Mouse (Mus musculus) midbrain, embryonic 13.5 days (tissue): ENCODE data around the gene Fam19a5. TPM values are rescaled to one million over a fixed set of nuclear protein-coding genes. Genes with fewer than 3 reads are reported as not detected.

Source experiments
- ATAC-seq: fragments of 200-750 bp; cut with Nextera tagmentation; 2 replicates; pipeline ENCODE4 v1.8.0; 2017; ENCODE audit warnings: mild to moderate bottlenecking, moderate TSS enrichment, moderate library complexity
- H3K27ac ChIP-seq: fragments of 300-500 bp; sonication (generic); 2 replicates; pipeline ENCODE4 v1.5.1; 2015; ENCODE audit warnings: inconsistent platforms, mild to moderate bottlenecking, moderate library complexity
- H3K27me3 ChIP-seq: fragments of 300-500 bp; sonication (generic); 2 replicates; pipeline ENCODE4 v1.6.1; 2015; ENCODE audit warnings: mild to moderate bottlenecking, inconsistent platforms
- H3K36me3 ChIP-seq: fragments of 300-500 bp; sonication (generic); 2 replicates; pipeline ENCODE4 v1.6.1; 2015; ENCODE audit warnings: mild to moderate bottlenecking, inconsistent platforms
- H3K4me1 ChIP-seq: fragments of 300-500 bp; sonication (generic); replicated peaks from 2 replicates; pipeline ENCODE4 v1.6.1; 2015; ENCODE audit warnings: inconsistent platforms
- H3K4me2 ChIP-seq: fragments of 300-500 bp; sonication (generic); replicated peaks from 2 replicates; pipeline ENCODE4 v1.6.1; 2015; ENCODE audit warnings: moderate library complexity, mild to moderate bottlenecking, inconsistent platforms
- H3K4me3 ChIP-seq: fragments of 300-500 bp; sonication (generic); replicated peaks from 2 replicates; pipeline ENCODE4 v1.5.1; 2015; ENCODE audit warnings: mild to moderate bottlenecking, inconsistent platforms
- H3K9ac ChIP-seq: fragments of 300-500 bp; sonication (generic); replicated peaks from 2 replicates; pipeline ENCODE4 v1.6.1; 2015; ENCODE audit warnings: mild to moderate bottlenecking, inconsistent platforms
- H3K9me3 ChIP-seq: fragments of 300-500 bp; sonication (generic); 2 replicates; pipeline ENCODE4 v1.6.1; 2016; ENCODE audit warnings: mild to moderate bottlenecking, inconsistent platforms
- WGBS: fragments of 180-500 bp; shearing (Covaris S2); methylation state at CpG from one replicate; pipeline ENCODE4 v1.1.7; 2015; 5-methylcytosine and 5-hydroxymethylcytosine counted together
- polyA plus RNA-seq: library from polyadenylated mRNA; unstranded; fragments of >200 nt; fragmentation: Nextera tagmentation; extraction: Ambion mirVana; gene quantifications from 2 replicates; pipeline ENCODE4 v1.2.1, GENCODE M21; 2015

Gene Fam19a5
- polyA plus RNA-seq, 1 experiment from 2014 or later, result 14.8 TPM

DNA sequence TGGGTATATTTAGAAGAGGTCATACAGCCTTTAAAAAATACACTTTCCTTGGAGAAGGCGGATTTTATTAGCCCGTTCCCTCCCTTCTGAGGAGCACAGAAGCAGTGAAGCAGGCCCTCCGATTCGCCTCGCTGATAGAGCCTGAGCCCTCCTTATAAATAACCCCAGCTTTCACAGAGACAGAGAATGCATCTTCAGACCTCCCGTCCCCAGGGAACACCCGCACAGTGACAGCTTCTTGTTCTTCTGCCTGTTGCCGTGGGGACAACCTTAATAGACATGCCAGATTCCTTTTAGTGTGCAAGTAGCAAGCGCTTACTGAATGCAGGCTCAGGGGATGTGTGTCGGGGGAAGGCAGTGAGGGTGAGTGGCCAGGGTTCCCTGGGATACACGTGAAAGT lies 94.2 kb downstream of the Fam19a5 start:
- H3K27me3 ChIP-seq, result no peaks in the 10 kb centered on the region
- no peak overlapping the region for H3K4me3 ChIP-seq
- WGBS, result 39% methylated on average over 11 of the region's 11 CpGs
- H3K27ac ChIP-seq, result no peak overlapping the region
- ATAC-seq, result no peak
- H3K9ac ChIP-seq, result no peak overlapping the region
- no peak overlapping the region for H3K4me2 ChIP-seq
- H3K9me3 ChIP-seq, result no peaks in the 10 kb centered on the region
- H3K4me1 ChIP-seq, result peaks cover 5% of the 10 kb centered on the region
- no peaks in the 10 kb centered on the region for H3K36me3 ChIP-seq

DNA sequence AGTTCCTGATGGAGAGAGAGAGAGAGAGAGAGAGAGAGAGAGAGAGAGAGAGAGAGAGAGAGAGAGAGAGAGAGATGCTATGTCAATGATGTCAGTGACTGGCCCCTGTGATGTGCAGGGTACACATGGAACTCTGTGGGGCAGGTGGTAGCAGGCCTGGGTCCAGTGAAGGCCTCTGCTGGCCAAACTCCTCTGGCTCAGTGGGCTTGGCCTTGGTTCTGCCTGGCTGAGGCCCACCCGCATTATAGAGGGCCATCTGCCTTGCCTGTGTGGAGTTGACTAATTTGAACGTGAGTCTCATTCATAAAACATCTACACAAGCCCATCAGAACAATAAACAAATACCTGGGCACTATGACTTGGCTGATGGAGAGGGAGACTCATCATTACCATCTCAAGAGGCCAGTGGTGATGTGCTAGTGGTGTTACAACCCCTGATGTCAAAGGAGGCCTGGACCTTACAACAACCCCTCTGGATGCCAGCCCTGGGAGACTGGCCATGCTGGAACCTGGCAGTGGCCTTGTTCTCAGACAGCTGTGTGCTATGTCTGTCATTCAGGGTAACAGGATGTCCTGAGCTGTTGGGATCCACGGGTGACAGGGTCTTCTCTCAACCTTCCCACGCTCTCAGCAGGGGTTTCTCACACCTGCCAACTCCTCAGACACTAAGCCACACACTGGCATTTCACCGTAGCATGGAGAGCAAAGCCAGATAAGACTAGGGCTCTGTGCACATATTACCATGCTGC lies 102.4 kb downstream of the Fam19a5 start:
- no peaks in the 10 kb centered on the region for H3K9me3 ChIP-seq
- H3K27me3 ChIP-seq, result no peaks in the 10 kb centered on the region
- no peak overlapping the region for H3K9ac ChIP-seq
- WGBS, result 73% methylated on average over 5 of the region's 5 CpGs
- no peak overlapping the region for H3K4me3 ChIP-seq
- H3K36me3 ChIP-seq, result no peaks in the 10 kb centered on the region
- no peak for ATAC-seq
- H3K4me2 ChIP-seq, result no peak overlapping the region
- H3K4me1 ChIP-seq, result peaks cover 35% of the 10 kb centered on the region
- H3K27ac ChIP-seq, result no peak overlapping the region

DNA sequence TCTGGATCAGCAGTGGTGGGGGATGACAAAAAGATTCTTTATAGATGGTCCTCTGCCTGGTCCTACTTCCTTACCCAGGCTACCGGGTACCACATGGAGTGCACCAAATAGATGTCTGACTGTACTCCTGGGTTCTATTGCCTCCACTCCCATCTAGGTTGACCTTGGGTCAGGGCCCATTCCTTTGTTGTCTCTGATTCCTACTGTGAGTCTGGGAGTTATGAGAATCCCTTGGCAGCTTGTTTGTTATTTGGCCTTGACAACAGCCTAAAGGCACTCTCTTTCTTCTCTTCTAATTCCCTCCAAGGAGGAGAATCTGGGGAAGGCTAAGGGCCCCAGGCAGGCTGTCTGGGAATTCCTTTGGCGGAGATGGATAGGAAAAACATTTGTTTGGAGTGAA lies 105.6 kb downstream of the Fam19a5 start:
- no peaks in the 10 kb centered on the region for H3K9me3 ChIP-seq
- H3K4me2 ChIP-seq, result no peak overlapping the region
- H3K36me3 ChIP-seq, result no peaks in the 10 kb centered on the region
- H3K4me1 ChIP-seq, result peaks cover 34% of the 10 kb centered on the region
- ATAC-seq, result no peak
- H3K27ac ChIP-seq, result no peak overlapping the region
- H3K27me3 ChIP-seq, result no peaks in the 10 kb centered on the region
- no peak overlapping the region for H3K4me3 ChIP-seq
- 65% methylated on average over 2 of the region's 2 CpGs for WGBS
- H3K9ac ChIP-seq, result no peak overlapping the region

DNA sequence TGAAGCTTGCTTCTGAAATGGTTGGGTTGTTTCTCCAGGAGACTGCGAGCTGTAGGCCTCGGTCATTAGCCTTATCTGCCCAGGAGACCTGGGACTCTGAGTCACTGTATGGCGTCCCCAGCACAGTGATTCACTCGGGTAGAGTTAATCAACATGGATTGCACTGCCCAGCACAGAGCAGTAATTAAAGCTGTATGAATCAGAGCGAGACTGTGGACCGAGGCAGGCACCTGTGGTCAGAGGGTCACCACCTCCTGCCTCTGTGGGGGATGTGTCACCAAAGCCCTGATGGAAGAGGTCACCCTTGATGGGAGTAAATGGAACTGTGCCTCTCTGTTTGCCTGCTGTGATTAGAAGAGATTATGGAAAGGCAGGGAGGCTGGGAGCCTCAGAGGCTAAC lies 110.5 kb downstream of the Fam19a5 start:
- no peaks in the 10 kb centered on the region for H3K27me3 ChIP-seq
- no peak overlapping the region for H3K4me2 ChIP-seq
- no peak overlapping the region for H3K9ac ChIP-seq
- H3K4me1 ChIP-seq, result peaks cover 20% of the 10 kb centered on the region
- H3K27ac ChIP-seq, result no peak overlapping the region
- H3K36me3 ChIP-seq, result no peaks in the 10 kb centered on the region
- H3K4me3 ChIP-seq, result no peak overlapping the region
- H3K9me3 ChIP-seq, result no peaks in the 10 kb centered on the region
- no peak for ATAC-seq
- WGBS, result 80% methylated on average over 6 of the region's 6 CpGs

DNA sequence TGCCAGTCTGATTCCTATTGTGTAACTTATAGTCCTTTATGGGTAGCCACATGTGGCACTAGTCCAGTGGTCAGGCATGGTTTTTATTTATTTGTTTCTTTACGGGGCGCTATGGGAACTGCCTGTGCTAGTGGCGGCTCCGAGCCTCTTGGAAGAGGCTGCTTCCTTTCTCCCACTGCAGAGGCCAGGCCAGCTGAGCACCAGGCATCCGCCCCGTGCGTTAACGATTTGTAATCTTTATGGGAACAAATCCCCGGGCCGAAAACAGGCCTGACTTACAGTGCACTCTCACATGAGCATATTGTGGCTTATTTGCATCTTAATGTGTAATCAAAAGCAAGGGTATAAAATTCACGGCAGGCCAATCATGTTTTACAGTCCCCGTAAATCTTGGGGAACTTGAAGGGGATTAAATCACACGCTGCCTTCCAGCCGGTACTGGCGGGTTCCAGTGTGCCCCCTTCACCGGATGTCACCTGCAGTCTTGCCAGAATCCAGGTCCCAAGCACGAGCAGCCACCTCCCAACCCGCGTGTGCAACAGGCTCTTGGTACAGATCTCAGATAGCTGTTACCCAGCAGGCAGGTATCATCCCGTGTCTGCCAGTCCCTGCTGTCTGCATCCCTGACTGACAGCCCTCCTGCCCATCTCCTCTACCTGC lies 112.5 kb downstream of the Fam19a5 start:
- no peaks in the 10 kb centered on the region for H3K27me3 ChIP-seq
- ATAC-seq, result peak; percentile 30; the same call in 1 of the 2 replicates
- peaks cover 17% of the 10 kb centered on the region for H3K4me1 ChIP-seq
- H3K4me2 ChIP-seq, result no peak overlapping the region
- no peak overlapping the region for H3K4me3 ChIP-seq
- H3K9me3 ChIP-seq, result no peaks in the 10 kb centered on the region
- 0 out of 2 replicates have a peak, but pooled peaks cover 3% of the 10 kb centered on the region for H3K36me3 ChIP-seq
- 73% methylated on average over 20 of the region's 20 CpGs for WGBS
- no peak overlapping the region for H3K27ac ChIP-seq
- no peak overlapping the region for H3K9ac ChIP-seq

DNA sequence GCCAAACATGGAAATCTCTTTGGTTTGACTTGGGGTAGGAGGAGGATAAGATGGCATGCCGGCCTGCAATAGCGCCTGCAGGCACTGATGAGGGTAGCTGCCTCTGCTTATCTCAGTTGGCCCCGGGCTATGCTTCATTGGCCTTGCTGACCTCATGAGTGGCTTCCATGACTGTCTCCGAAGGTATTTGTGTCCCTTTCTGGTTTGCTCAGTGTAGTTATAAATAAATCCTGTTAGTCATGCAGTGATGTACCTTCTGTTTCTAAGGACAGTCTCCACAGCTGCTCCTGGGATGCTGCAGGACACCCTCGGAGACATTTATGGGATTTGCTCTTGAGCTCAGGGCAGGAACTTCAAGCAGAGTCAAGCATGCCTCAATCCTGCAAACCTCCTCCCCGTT lies 115.6 kb downstream of the Fam19a5 start:
- no peak overlapping the region for H3K4me3 ChIP-seq
- H3K27ac ChIP-seq, result no peak overlapping the region
- peaks cover 18% of the 10 kb centered on the region for H3K4me1 ChIP-seq
- no peaks in the 10 kb centered on the region for H3K27me3 ChIP-seq
- no peak overlapping the region for H3K9ac ChIP-seq
- WGBS, result 86% methylated on average over 6 of the region's 6 CpGs
- H3K36me3 ChIP-seq, result 0 out of 2 replicates have a peak, but pooled peaks cover 3% of the 10 kb centered on the region
- no peak for ATAC-seq
- no peak overlapping the region for H3K4me2 ChIP-seq
- H3K9me3 ChIP-seq, result no peaks in the 10 kb centered on the region

DNA sequence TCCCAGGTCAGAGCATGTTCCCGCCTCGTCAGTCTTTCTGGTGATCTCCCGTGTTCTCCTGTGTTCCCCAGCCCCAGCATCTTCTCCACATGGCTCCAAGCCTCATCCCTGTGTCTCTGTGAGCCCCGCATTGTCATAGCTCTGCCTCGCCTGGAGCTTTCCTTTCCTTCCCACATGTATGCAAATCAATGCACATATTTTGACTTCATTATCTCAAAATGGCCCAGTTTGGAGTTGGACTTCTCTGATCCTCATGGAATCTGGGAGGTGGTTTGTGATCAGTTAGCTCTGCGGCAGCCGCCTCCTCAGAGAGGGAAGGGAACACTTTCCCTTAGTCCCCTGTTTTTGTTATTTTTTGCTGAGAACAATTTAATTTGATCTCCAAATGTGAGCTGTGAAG lies 117.9 kb downstream of the Fam19a5 start:
- Histone ChIP-seq H3K9ac (no peak overlapping the region), H3K27ac (no peak overlapping the region), H3K4me1 (peaks cover 8% of the 10 kb centered on the region; the same call in 1 of the 2 replicates), H3K9me3 (no peaks in the 10 kb centered on the region), H3K4me3 (no peak overlapping the region), H3K36me3 (0 out of 2 replicates have a peak, but pooled peaks cover 3% of the 10 kb centered on the region), H3K27me3 (no peaks in the 10 kb centered on the region), H3K4me2 (no peak overlapping the region)
- ATAC-seq, result no peak
- 76% methylated on average over 7 of the region's 7 CpGs for WGBS

DNA sequence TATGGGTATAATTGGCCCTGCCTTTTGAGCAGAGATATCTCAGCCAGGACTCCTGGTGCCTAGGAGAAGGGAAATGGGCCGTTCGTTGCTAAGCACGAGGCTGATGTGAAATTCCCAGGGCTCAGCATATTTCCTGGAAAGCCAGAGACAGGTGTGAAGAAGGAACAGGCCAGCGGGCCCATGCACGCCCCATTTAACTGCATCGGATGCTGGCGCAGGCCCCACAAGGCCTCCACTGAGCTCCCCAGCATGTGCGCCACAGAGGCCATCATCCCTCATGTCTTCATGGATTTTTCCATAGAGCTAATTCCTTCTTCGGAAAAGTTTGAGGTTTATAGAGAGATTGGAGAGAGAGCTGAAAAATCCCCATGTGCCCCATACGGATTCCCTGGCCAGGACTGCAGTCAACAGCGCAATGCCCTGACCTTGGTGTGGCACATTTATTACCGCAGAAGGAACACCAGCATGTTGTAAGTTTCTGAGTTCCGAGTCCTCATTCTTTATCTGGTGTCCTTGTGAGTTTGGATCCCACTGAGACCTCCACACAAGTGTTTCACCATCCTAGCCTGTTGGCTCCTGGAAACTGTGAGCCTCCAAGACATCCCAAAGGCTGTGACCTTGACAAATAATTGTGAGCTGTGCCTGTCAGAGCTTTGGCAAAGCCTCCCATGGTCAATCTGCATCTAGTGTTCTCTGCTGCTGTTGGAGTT lies 122.1 kb downstream of the Fam19a5 start:
- no peaks in the 10 kb centered on the region for H3K36me3 ChIP-seq
- H3K27me3 ChIP-seq, result no peaks in the 10 kb centered on the region
- H3K9me3 ChIP-seq, result no peaks in the 10 kb centered on the region
- H3K4me1 ChIP-seq, result peaks cover 22% of the 10 kb centered on the region
- ATAC-seq, result no peak
- no peak overlapping the region for H3K9ac ChIP-seq
- no peak overlapping the region for H3K4me3 ChIP-seq
- no peak overlapping the region for H3K27ac ChIP-seq
- 95% methylated on average over 13 of the region's 13 CpGs for WGBS
- no peak overlapping the region for H3K4me2 ChIP-seq

DNA sequence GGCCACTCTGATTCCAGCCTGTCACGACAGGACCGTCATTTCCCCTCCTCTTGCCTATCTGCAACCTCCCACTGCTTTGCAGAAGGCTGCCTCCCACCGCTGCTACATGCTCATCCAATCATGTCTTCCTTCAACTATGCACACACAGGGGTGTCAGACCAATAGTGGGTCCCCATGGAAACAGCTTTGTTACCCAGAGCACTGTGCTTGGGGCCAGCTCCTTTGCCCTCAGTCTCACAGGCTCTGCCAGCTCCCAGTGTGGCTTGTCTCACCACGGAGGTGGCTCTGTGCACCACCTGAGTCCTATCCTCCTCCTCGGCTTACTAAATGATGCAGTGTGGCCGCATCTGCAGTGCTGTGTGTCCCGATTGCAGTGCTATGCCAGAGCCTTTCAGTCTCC lies 123.3 kb downstream of the Fam19a5 start:
- Histone ChIP-seq H3K36me3 (no peaks in the 10 kb centered on the region), H3K4me3 (no peak overlapping the region), H3K27me3 (no peaks in the 10 kb centered on the region), H3K9me3 (no peaks in the 10 kb centered on the region), H3K27ac (0 out of 2 replicates have a peak overlapping the region, but pooled peaks have one; percentile 3), H3K4me2 (no peak overlapping the region), H3K4me1 (peaks cover 30% of the 10 kb centered on the region), H3K9ac (no peak overlapping the region)
- WGBS, result 58% methylated on average over 7 of the region's 7 CpGs
- peak; percentile 61 for ATAC-seq

DNA sequence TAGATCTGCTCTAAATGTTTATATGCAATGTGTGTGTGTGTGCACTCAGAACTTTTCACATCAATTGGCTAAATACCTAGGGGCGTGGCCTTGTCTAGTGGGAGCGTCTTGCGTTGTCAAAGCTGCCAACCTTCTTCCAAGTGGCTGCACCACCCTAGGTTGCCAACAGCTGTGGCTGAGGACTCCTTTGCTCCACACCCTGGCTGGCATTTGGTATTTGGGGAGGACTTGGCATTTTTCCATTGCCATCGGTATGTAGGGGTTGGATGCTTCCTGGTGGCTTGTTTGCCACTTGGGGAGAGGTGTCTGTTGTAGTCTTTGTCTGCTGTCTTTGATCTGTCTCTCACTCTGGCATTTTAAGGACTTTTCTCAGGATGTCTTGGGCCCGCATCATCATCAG lies 124.0 kb downstream of the Fam19a5 start:
- no peak overlapping the region for H3K4me2 ChIP-seq
- no peak overlapping the region for H3K27ac ChIP-seq

DNA sequence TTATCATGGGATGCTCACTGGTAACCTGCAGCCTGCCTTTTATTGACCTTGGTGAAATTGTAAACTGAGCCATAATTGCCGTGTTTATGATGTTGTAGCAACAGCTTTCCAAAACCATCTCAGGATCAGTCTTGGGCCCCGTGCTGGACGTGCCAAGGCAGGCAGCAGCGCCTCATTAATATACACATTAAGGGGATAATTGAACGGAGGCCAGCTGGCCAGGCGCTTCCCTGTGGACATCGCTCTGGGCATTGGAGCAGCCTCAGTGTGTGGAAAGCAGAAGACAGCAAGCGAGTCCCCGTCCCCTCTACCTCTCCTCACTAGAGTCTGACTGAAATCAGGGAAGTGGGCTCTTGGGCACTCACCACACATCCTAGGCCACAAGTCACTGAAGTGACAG lies 127.8 kb downstream of the Fam19a5 start:
- no peak overlapping the region for H3K4me2 ChIP-seq
- H3K36me3 ChIP-seq, result no peaks in the 10 kb centered on the region
- H3K9ac ChIP-seq, result no peak overlapping the region
- no peak overlapping the region for H3K4me3 ChIP-seq
- H3K27me3 ChIP-seq, result no peaks in the 10 kb centered on the region
- WGBS, result 46% methylated on average over 9 of the region's 9 CpGs
- peak; percentile 59; the same call in 1 of the 2 replicates for ATAC-seq
- H3K27ac ChIP-seq, result 0 out of 2 replicates have a peak overlapping the region, but pooled peaks have one; percentile 15
- peaks cover 44% of the 10 kb centered on the region for H3K4me1 ChIP-seq
- no peaks in the 10 kb centered on the region for H3K9me3 ChIP-seq

More for the DNA sequence above, 124.0 kb downstream of the Fam19a5 start:
- H3K4me1 ChIP-seq, result peaks cover 37% of the 10 kb centered on the region
- H3K36me3 ChIP-seq, result no peaks in the 10 kb centered on the region
- H3K27me3 ChIP-seq, result no peaks in the 10 kb centered on the region
- no peaks in the 10 kb centered on the region for H3K9me3 ChIP-seq
- no peak overlapping the region for H3K9ac ChIP-seq
- ATAC-seq, result no peak
- H3K4me3 ChIP-seq, result no peak overlapping the region
- WGBS, result 82% methylated on average over 5 of the region's 5 CpGs

DNA sequence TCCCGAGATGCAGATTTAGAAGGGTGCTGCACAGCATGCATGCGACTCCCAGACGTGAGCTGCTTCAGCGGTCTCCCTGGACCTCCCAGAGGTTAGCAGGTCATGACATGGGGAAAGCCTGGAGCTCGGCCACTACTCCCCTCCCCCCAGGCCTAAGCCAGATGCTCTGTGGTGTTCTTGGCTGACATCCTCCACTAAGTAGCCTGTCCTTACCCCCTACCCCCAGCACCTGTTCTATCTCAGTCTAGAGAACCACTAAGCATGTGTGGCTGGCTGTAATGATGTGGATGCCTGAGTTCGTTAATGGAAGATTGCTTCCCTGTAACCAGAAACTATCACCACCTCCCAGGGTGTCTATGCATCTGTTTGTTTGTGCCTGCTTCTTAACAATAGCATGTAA lies 134.6 kb downstream of the Fam19a5 start:
- no peak for ATAC-seq
- H3K27ac ChIP-seq, result no peak overlapping the region
- no peak overlapping the region for H3K4me3 ChIP-seq
- H3K36me3 ChIP-seq, result peaks cover 7% of the 10 kb centered on the region; the same call in 1 of the 2 replicates
- H3K27me3 ChIP-seq, result no peaks in the 10 kb centered on the region
- H3K4me2 ChIP-seq, result no peak overlapping the region
- no peaks in the 10 kb centered on the region for H3K9me3 ChIP-seq
- H3K4me1 ChIP-seq, result peaks cover 16% of the 10 kb centered on the region; the same call in 1 of the 2 replicates
- 55% methylated on average over 6 of the region's 6 CpGs for WGBS
- H3K9ac ChIP-seq, result no peak overlapping the region
